Mouse (Mus musculus): ENCODE data around the gene Irf4.

DNA sequence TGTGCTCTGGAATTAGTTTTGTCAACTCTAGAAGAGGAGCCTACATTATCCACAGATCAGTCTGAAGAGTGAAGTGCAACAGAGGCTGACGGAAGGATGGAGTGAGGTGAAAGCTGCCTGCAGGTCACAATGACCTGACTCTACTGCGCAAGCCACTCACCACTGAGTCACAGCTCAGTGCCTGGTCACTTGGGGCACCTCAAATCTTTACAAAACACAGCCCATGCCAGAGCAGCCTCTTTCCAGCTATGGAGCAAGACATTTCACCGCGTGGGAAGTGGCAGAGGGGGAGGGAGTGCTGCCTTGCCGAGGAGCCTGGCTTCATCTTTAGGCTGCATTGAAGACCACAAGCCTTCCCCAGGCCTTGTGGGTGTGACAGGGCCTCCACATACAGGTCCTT, 65.2 kb downstream of the Irf4 start:
- no peak for TF ChIP-seq POLR2A (IDR thresholded peaks at IDR 0.05; ENCODE audit: low read depth, low read length)
- no peak for TF ChIP-seq CTCF (conservative IDR thresholded peaks at IDR 0.05; ENCODE audit: insufficient read depth, insufficient read length, low read depth, low read length)
